Mouse (Mus musculus): ENCODE measurements around the gene Inca1. TPM values are rescaled to one million over a fixed set of nuclear protein-coding genes. Genes with fewer than 3 reads are reported as not detected.

The Inca1 gene
- polyA plus RNA-seq, 1 experiment, result 0.76 TPM

- H3K27me3 ChIP-seq (ENCODE audit: control insufficient read depth, insufficient read depth, low read length), result peaks cover 1% of the 10 kb centered on the region; the same call in 1 of the 2 replicates
- DNase-seq (ENCODE audit: low read depth in 1 of 2, low spot score in 2 of 2), result no peak
- no peaks in the 10 kb centered on the region for H3K36me3 ChIP-seq (ENCODE audit: control insufficient read depth, insufficient read depth, low read length)
- TF ChIP-seq CTCF (IDR thresholded peaks at IDR 0.05; ENCODE audit: extremely low read depth, insufficient read depth, insufficient read length, insufficient replicate concordance), result no peak
- no peak for TF ChIP-seq POLR2A (IDR thresholded peaks at IDR 0.05; ENCODE audit: low read depth, low read length)
- H3K4me3 ChIP-seq (ENCODE audit: extremely low read depth, insufficient read depth, insufficient read length), result no peak overlapping the region
- no peaks in the 10 kb centered on the region for H3K4me1 ChIP-seq (ENCODE audit: control insufficient read depth, insufficient read depth, insufficient read length)
- no peak overlapping the region for H3K27ac ChIP-seq (ENCODE audit: insufficient read depth, low read length)
- 20% methylated on average over 5 of the region's 5 CpGs for WGBS
These were observed 37.8 kb upstream of the Inca1 start for GRCm38 (mm10) chr11:70737749-70738148.

DNA sequence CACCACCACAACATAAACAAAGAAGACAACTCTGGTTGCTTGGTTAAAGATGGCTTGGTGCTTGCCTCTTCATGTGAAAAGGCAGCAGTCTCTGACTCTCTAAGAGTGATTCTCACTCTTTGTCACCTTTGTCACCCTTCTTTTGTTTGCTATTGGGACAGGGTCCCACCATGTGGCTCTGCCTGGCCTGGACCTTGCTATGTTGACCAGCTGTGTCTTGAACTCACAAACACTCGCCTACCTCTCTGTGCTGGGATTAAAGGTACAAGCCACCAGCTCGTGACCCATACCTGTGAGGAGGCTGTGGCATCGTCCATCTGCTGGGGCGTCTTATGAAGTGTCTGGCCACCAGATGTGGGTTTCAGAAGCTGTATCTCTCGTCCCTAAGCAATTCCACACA is 33.3 kb upstream of the Inca1 start:
- TF ChIP-seq CTCF (IDR thresholded peaks at IDR 0.05; ENCODE audit: extremely low read depth, insufficient read depth, insufficient read length, insufficient replicate concordance), result no peak
- TF ChIP-seq POLR2A (IDR thresholded peaks at IDR 0.05; ENCODE audit: low read depth, low read length), result no peak
- peaks cover 1% of the 10 kb centered on the region; the same call in 1 of the 2 replicates for H3K27me3 ChIP-seq (ENCODE audit: control insufficient read depth, insufficient read depth, low read length)
- no peak overlapping the region for H3K27ac ChIP-seq (ENCODE audit: insufficient read depth, low read length)
- H3K4me1 ChIP-seq (ENCODE audit: control insufficient read depth, insufficient read depth, insufficient read length), result no peaks in the 10 kb centered on the region
- WGBS, result 73% methylated on average over 5 of the region's 5 CpGs
- peaks cover 4% of the 10 kb centered on the region for H3K36me3 ChIP-seq (ENCODE audit: control insufficient read depth, insufficient read depth, low read length)
- no peak for DNase-seq (ENCODE audit: low read depth in 1 of 2, low spot score in 2 of 2)
- no peak overlapping the region for H3K4me3 ChIP-seq (ENCODE audit: extremely low read depth, insufficient read depth, insufficient read length)

GRCm38 (mm10) chr11:70731178-70731577 is 31.2 kb upstream of the Inca1 start:
- no peak for DNase-seq (ENCODE audit: low read depth in 1 of 2, low spot score in 2 of 2)
- WGBS, result 74% methylated on average over 5 of the region's 5 CpGs
- H3K27ac ChIP-seq (ENCODE audit: insufficient read depth, low read length), result no peak overlapping the region
- TF ChIP-seq POLR2A (IDR thresholded peaks at IDR 0.05; ENCODE audit: low read depth, low read length) (no peak), CTCF (IDR thresholded peaks at IDR 0.05; ENCODE audit: extremely low read depth, insufficient read depth, insufficient read length, insufficient replicate concordance) (no peak)
- H3K27me3 ChIP-seq (ENCODE audit: control insufficient read depth, insufficient read depth, low read length), result peaks cover 1% of the 10 kb centered on the region; the same call in 1 of the 2 replicates
- no peaks in the 10 kb centered on the region for H3K4me1 ChIP-seq (ENCODE audit: control insufficient read depth, insufficient read depth, insufficient read length)
- peaks cover 22% of the 10 kb centered on the region for H3K36me3 ChIP-seq (ENCODE audit: control insufficient read depth, insufficient read depth, low read length)
- no peak overlapping the region for H3K4me3 ChIP-seq (ENCODE audit: extremely low read depth, insufficient read depth, insufficient read length)

GRCm38 (mm10) chr11:70730427-70731038 is 30.6 kb upstream of the Inca1 start:
- Histone ChIP-seq H3K27me3 (ENCODE audit: control insufficient read depth, insufficient read depth, low read length) (no peaks in the 10 kb centered on the region; the same call in 1 of the 2 replicates), H3K4me1 (ENCODE audit: control insufficient read depth, insufficient read depth, insufficient read length) (no peaks in the 10 kb centered on the region), H3K36me3 (ENCODE audit: control insufficient read depth, insufficient read depth, low read length) (peaks cover 28% of the 10 kb centered on the region), H3K4me3 (ENCODE audit: extremely low read depth, insufficient read depth, insufficient read length) (no peak overlapping the region), H3K27ac (ENCODE audit: insufficient read depth, low read length) (no peak overlapping the region)
- WGBS, result 85% methylated on average over 9 of the region's 9 CpGs
- TF ChIP-seq CTCF (IDR thresholded peaks at IDR 0.05; ENCODE audit: extremely low read depth, insufficient read depth, insufficient read length, insufficient replicate concordance), result no peak
- TF ChIP-seq POLR2A (IDR thresholded peaks at IDR 0.05; ENCODE audit: low read depth, low read length), result no peak
- DNase-seq (ENCODE audit: low read depth in 1 of 2, low spot score in 2 of 2), result no peak

GRCm38 (mm10) chr11:70727385-70727784 is 27.4 kb upstream of the Inca1 start:
- TF ChIP-seq CTCF (IDR thresholded peaks at IDR 0.05; ENCODE audit: extremely low read depth, insufficient read depth, insufficient read length, insufficient replicate concordance) (no peak), POLR2A (IDR thresholded peaks at IDR 0.05; ENCODE audit: low read depth, low read length) (no peak)

DNA sequence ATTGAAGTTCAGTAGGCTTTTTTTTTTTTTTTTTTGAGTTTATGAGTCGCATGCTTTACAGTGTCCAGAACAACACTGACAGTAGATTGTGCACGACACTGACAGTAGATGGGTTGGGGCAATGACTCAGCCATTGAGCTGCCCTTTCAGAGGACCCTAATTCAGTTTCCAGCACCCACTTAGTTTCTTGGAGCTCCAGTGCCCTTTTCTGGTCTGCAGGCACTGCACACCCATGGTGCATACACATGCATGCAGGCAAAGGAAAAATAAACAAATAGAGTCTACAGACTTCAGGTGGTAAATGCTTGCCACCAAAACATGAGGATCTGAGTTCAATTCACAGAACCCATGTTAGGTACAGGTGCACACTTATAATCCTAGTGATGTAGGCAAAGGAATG is 26.6 kb upstream of the Inca1 start:
- no peak overlapping the region for H3K4me3 ChIP-seq (ENCODE audit: extremely low read depth, insufficient read depth, insufficient read length)
- H3K36me3 ChIP-seq (ENCODE audit: control insufficient read depth, insufficient read depth, low read length), result peaks cover 45% of the 10 kb centered on the region
- no peak overlapping the region for H3K27ac ChIP-seq (ENCODE audit: insufficient read depth, low read length)
- DNase-seq (ENCODE audit: low read depth in 1 of 2, low spot score in 2 of 2), result no peak
- no peaks in the 10 kb centered on the region for H3K27me3 ChIP-seq (ENCODE audit: control insufficient read depth, insufficient read depth, low read length)
- 95% methylated on average over 2 of the region's 2 CpGs for WGBS
- no peaks in the 10 kb centered on the region for H3K4me1 ChIP-seq (ENCODE audit: control insufficient read depth, insufficient read depth, insufficient read length)
- no peak for TF ChIP-seq POLR2A (IDR thresholded peaks at IDR 0.05; ENCODE audit: low read depth, low read length)
- TF ChIP-seq CTCF (IDR thresholded peaks at IDR 0.05; ENCODE audit: extremely low read depth, insufficient read depth, insufficient read length, insufficient replicate concordance), result no peak

More at GRCm38 (mm10) chr11:70727385-70727784, 27.4 kb upstream of the Inca1 start:
- no peak for DNase-seq (ENCODE audit: low read depth in 1 of 2, low spot score in 2 of 2)
- Histone ChIP-seq H3K27ac (ENCODE audit: insufficient read depth, low read length) (no peak overlapping the region; the same call in 1 of the 2 replicates), H3K27me3 (ENCODE audit: control insufficient read depth, insufficient read depth, low read length) (no peaks in the 10 kb centered on the region), H3K4me1 (ENCODE audit: control insufficient read depth, insufficient read depth, insufficient read length) (no peaks in the 10 kb centered on the region), H3K4me3 (ENCODE audit: extremely low read depth, insufficient read depth, insufficient read length) (no peak overlapping the region), H3K36me3 (ENCODE audit: control insufficient read depth, insufficient read depth, low read length) (peaks cover 45% of the 10 kb centered on the region)
- WGBS, result 85% methylated on average over 5 of the region's 5 CpGs

- TF ChIP-seq POLR2A (IDR thresholded peaks at IDR 0.05; ENCODE audit: low read depth, low read length) (no peak), CTCF (IDR thresholded peaks at IDR 0.05; ENCODE audit: extremely low read depth, insufficient read depth, insufficient read length, insufficient replicate concordance) (no peak)
- no peak overlapping the region for H3K4me3 ChIP-seq (ENCODE audit: extremely low read depth, insufficient read depth, insufficient read length)
- H3K4me1 ChIP-seq (ENCODE audit: control insufficient read depth, insufficient read depth, insufficient read length), result peaks cover 2% of the 10 kb centered on the region; the same call in 1 of the 2 replicates
- no peaks in the 10 kb centered on the region for H3K27me3 ChIP-seq (ENCODE audit: control insufficient read depth, insufficient read depth, low read length)
- no peak overlapping the region for H3K27ac ChIP-seq (ENCODE audit: insufficient read depth, low read length)
- WGBS, result 91% methylated on average over 9 of the region's 9 CpGs
- peaks cover 46% of the 10 kb centered on the region for H3K36me3 ChIP-seq (ENCODE audit: control insufficient read depth, insufficient read depth, low read length)
- DNase-seq (ENCODE audit: low read depth in 1 of 2, low spot score in 2 of 2), result no peak
These were observed 24.8 kb upstream of the Inca1 start for GRCm38 (mm10) chr11:70724706-70725105.
